Mouse (Mus musculus) stomach, postnatal 0 days (tissue): ENCODE results near the gene B3gnt8. TPM values are rescaled to one million over a fixed set of nuclear protein-coding genes. Genes with fewer than 3 reads are reported as not detected.

ENCODE experiments used
- ATAC-seq: fragments of 200-750 bp; cut with Nextera tagmentation; 2 replicates; pipeline ENCODE4 v1.8.0; 2017; ENCODE audit not compliant: low FRiP score, low TSS enrichment
- DNase-seq: peaks from one replicate; pipeline ENCODE4 v3.0.0-alpha.2; 2016; ENCODE audit warnings: low spot score
- H3K27ac ChIP-seq: fragments of 300-500 bp; sonication (generic); replicated peaks from 2 replicates; pipeline ENCODE4 v1.5.1; 2014; ENCODE audit warnings: mild to moderate bottlenecking, control low read depth
- H3K27me3 ChIP-seq: fragments of 300-500 bp; sonication (generic); 2 replicates; pipeline ENCODE4 v1.6.1; 2014; ENCODE audit warnings: low read length; ENCODE audit not compliant: control insufficient read depth, insufficient read depth
- H3K36me3 ChIP-seq: fragments of 300-500 bp; sonication (generic); 2 replicates; pipeline ENCODE4 v1.6.1; 2014; ENCODE audit warnings: low read length, mixed read lengths; ENCODE audit not compliant: control insufficient read depth, insufficient read depth
- H3K4me1 ChIP-seq: fragments of 300-500 bp; sonication (generic); replicated peaks from 2 replicates; pipeline ENCODE4 v1.6.1; 2014; ENCODE audit warnings: antibody characterized with exemption; ENCODE audit not compliant: control insufficient read depth, insufficient read depth
- H3K4me2 ChIP-seq: fragments of 300-500 bp; sonication (generic); replicated peaks from 2 replicates; pipeline ENCODE4 v1.6.1; 2014; ENCODE audit warnings: low read depth, mild to moderate bottlenecking, control low read depth, moderate library complexity
- H3K4me3 ChIP-seq: fragments of 300-500 bp; sonication (generic); 2 replicates; pipeline ENCODE4 v1.5.1; 2014; ENCODE audit warnings: low read depth, low read length, control low read depth
- H3K9ac ChIP-seq: fragments of 300-500 bp; sonication (generic); 2 replicates; pipeline ENCODE4 v1.6.1; 2014; ENCODE audit warnings: mild to moderate bottlenecking, low read length, control low read depth, mixed read lengths
- H3K9me3 ChIP-seq: fragments of 300-500 bp; sonication (generic); 2 replicates; pipeline ENCODE4 v1.6.1; 2016; ENCODE audit warnings: low read length; ENCODE audit not compliant: control insufficient read depth
- CTCF ChIP-seq: IDR thresholded peaks from 2 replicates; pipeline ENCODE4 v1.5.1; 2016; ENCODE audit warnings: antibody characterized with exemption, low read depth, mild to moderate bottlenecking, moderate library complexity
- EP300 ChIP-seq: optimal IDR thresholded peaks from 2 replicates; pipeline ENCODE3; 2016; ENCODE audit warnings: antibody characterized with exemption
- WGBS: fragments of 180-500 bp; shearing (Covaris S2); extraction: QIAGEN DNeasy Blood & Tissue Kit; methylation state at CpG from one replicate; pipeline ENCODE4 v1.1.7; 2014; 5-methylcytosine and 5-hydroxymethylcytosine counted together
- polyA plus RNA-seq: library from polyadenylated mRNA; unstranded; fragments of >200 nt; fragmentation: Nextera tagmentation; extraction: Ambion mirVana; gene quantifications from 2 replicates; pipeline ENCODE4 v1.2.1, GENCODE M21; 2015

Gene B3gnt8
- polyA plus RNA-seq, 1 experiment from 2014 or later = 6.5 TPM

DNA sequence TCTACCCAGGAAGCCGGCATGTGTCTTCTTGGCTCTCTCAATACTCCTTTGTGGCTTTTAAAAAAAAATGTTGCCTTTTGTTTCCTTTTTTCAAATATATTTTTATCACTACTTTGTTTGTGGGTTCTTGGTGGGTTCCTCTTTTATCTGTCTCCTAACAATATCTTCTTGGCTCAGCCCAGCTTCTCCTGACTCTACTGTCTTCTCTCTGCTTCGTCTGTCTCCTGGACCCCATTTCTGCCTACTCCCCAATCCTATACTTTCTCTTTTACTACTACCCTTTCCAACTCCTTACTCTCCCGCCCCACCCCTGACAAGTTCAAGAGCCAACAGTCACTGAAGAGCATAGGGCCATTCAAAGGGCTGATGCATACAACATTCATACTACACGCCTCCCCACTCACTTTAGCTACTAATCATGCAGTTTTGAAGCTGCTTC lies 19.8 kb upstream of the B3gnt8 start:
- Histone ChIP-seq H3K36me3 (no peaks in the 10 kb centered on the region), H3K4me2 (no peak overlapping the region), H3K9me3 (no peaks in the 10 kb centered on the region), H3K9ac (no peak overlapping the region), H3K27me3 (no peaks in the 10 kb centered on the region), H3K4me1 (no peaks in the 10 kb centered on the region), H3K4me3 (no peak overlapping the region), H3K27ac (no peak overlapping the region)
- ATAC-seq (no peak), DNase-seq (no peak)
- TF ChIP-seq EP300 (no peak), CTCF (no peak)
- 76% methylated on average over 4 of the region's 4 CpGs for WGBS

GRCm38 (mm10) chr7:25607196-25607595 lies 19.3 kb upstream of the B3gnt8 start:
- no peak overlapping the region for H3K4me3 ChIP-seq
- DNase-seq (no peak), ATAC-seq (no peak)
- no peak overlapping the region for H3K27ac ChIP-seq
- TF ChIP-seq CTCF = no peak
- no peak for TF ChIP-seq EP300
- no peaks in the 10 kb centered on the region for H3K27me3 ChIP-seq
- H3K4me1 ChIP-seq = no peaks in the 10 kb centered on the region
- WGBS = 74% methylated on average over 2 of the region's 2 CpGs
- no peak overlapping the region for H3K9ac ChIP-seq
- H3K9me3 ChIP-seq = no peaks in the 10 kb centered on the region
- H3K36me3 ChIP-seq = no peaks in the 10 kb centered on the region
- H3K4me2 ChIP-seq = no peak overlapping the region

GRCm38 (mm10) chr7:25610056-25610455 lies 16.4 kb upstream of the B3gnt8 start:
- Histone ChIP-seq H3K9ac (no peak overlapping the region), H3K4me1 (no peaks in the 10 kb centered on the region), H3K4me3 (no peak overlapping the region), H3K27ac (no peak overlapping the region), H3K36me3 (no peaks in the 10 kb centered on the region), H3K27me3 (no peaks in the 10 kb centered on the region), H3K9me3 (no peaks in the 10 kb centered on the region), H3K4me2 (no peak overlapping the region)
- TF ChIP-seq CTCF (no peak), EP300 (no peak)
- DNase-seq (no peak), ATAC-seq (no peak)
- WGBS = 48% methylated on average over 6 of the region's 6 CpGs

DNA sequence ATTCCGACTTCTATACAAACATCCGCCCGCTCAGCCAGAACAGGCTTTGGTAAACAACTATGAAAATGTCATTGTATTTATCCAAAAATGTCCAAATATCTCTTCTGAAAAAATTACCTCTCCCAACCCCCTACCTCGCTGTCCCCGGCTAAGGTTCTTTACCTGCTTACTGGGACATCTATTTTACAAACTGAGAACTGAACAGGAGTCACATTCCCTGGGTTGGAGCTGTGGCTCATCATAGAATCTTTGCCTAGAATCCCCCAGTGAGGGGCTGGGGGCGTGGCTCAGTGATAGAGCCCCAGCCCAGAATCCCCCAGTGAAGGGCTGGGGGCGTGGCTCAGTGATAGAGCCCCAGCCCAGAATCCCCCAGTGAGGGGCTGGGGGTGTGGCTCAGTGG lies 15.0 kb upstream of the B3gnt8 start:
- Histone ChIP-seq H3K9ac (no peak overlapping the region), H3K27me3 (no peaks in the 10 kb centered on the region), H3K4me2 (no peak overlapping the region), H3K36me3 (no peaks in the 10 kb centered on the region), H3K27ac (no peak overlapping the region), H3K4me3 (no peak overlapping the region), H3K4me1 (no peaks in the 10 kb centered on the region), H3K9me3 (no peaks in the 10 kb centered on the region)
- 42% methylated on average over 7 of the region's 7 CpGs for WGBS
- ATAC-seq (no peak), DNase-seq (no peak)
- TF ChIP-seq EP300 (no peak), CTCF (no peak)

- DNase-seq (no peak), ATAC-seq (no peak)
- Histone ChIP-seq H3K4me1 (no peaks in the 10 kb centered on the region), H3K4me2 (no peak overlapping the region), H3K27ac (no peak overlapping the region), H3K9ac (no peak overlapping the region), H3K9me3 (no peaks in the 10 kb centered on the region), H3K4me3 (no peak overlapping the region), H3K36me3 (no peaks in the 10 kb centered on the region), H3K27me3 (no peaks in the 10 kb centered on the region)
- no peak for TF ChIP-seq EP300
- no peak for TF ChIP-seq CTCF
- 89% methylated on average over 5 of the region's 5 CpGs for WGBS
Measured at GRCm38 (mm10) chr7:25614086-25614485, 12.4 kb upstream of the B3gnt8 start.

DNA sequence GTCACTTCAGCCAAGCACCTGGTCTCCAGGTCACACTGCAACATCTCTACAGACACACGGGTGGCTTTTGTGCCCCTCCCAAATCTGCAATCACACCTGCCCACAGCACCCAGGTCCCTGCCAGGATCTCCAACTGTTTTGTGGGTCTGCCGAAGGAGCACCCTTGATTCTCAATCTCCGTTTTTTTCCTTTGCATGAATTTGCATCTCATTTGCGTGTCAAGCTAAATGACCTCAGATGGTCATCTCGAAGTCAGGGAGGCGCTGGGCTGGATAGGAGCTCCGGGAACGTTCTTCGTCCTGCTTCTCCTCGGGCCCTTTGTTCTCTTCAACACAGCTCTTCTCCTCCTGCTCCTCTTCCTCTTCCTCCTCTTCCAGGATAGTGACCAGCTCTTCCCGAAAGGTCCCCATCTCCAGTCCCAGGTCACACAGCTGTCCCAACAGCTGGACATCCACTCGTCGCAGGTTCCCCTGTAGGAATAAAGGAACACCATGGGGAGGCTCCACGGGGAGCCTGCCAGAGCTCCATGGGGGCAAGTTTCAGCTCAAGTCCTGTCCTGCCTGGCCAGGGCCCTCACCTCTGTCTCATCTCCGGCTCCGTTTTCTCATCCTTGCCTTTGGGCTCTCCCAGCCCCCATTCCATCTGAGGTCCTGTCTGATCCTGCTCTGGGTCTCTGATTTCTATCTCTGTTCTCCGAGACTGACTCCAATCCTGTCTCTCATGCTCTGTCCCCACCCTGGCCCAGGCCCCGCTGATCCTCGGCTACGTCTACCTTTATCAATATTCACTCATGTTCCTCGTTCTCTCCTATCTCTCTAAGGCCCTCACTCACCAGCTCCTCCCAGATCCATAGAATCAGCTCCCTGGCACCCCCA lies 11.4 kb upstream of the B3gnt8 start:
- no peak overlapping the region for H3K9ac ChIP-seq
- WGBS = 69% methylated on average over 21 of the region's 21 CpGs
- no peaks in the 10 kb centered on the region for H3K27me3 ChIP-seq

More for the DNA sequence above, 11.4 kb upstream of the B3gnt8 start:
- Histone ChIP-seq H3K27ac (no peak overlapping the region), H3K9me3 (no peaks in the 10 kb centered on the region), H3K36me3 (no peaks in the 10 kb centered on the region), H3K4me2 (no peak overlapping the region), H3K4me1 (no peaks in the 10 kb centered on the region), H3K4me3 (no peak overlapping the region)
- ATAC-seq = no peak
- TF ChIP-seq EP300 (no peak), CTCF (no peak)
- DNase-seq = peak; percentile 12
